Mouse (Mus musculus) spleen, adult 2 months (tissue): Measurements from ENCODE around the gene Top2a.

ENCODE experiments used
- CTCF ChIP-seq: fragments of 200-500 bp; IDR thresholded peaks from 2 replicates; pipeline ENCODE4 v1.5.1; 2011; ENCODE audit warnings: mild to moderate bottlenecking, inconsistent platforms; ENCODE audit not compliant: insufficient read depth, insufficient read length, insufficient replicate concordance; ENCODE audit errors: extremely low read depth
- POLR2A ChIP-seq: fragments of 200-500 bp; IDR thresholded peaks from 2 replicates; pipeline ENCODE4 v1.6.1; 2011; ENCODE audit warnings: low read depth, low read length, inconsistent platforms

- TF ChIP-seq POLR2A, result no peak
- TF ChIP-seq CTCF, result no peak
Measured at GRCm38 (mm10) chr11:98962421-98963095, 61.4 kb downstream of the Top2a start.
